Mouse (Mus musculus): ENCODE data around the gene Slc16a9. TPM values are rescaled to one million over a fixed set of nuclear protein-coding genes. Genes with fewer than 3 reads are reported as not detected.

Gene Slc16a9
- polyA plus RNA-seq, 1 experiment from 2014 or later, result 1.6 TPM

GRCm38 (mm10) chr10:70288406-70289327, 43.8 kb downstream of the Slc16a9 start:
- WGBS, result 56% methylated on average over 14 of the region's 14 CpGs
- peaks cover 29% of the 10 kb centered on the region for H3K4me1 ChIP-seq (replicated peaks)
- no peaks in the 10 kb centered on the region for H3K36me3 ChIP-seq
- no peaks in the 10 kb centered on the region for H3K27me3 ChIP-seq
- peak; percentile 53 for ATAC-seq (ENCODE audit: low FRiP score)
- H3K4me3 ChIP-seq, result no peak overlapping the region
- peaks cover 4% of the 10 kb centered on the region for H3K9me3 ChIP-seq
- no peak overlapping the region for H3K4me2 ChIP-seq
- peak overlapping the region; percentile 48 for H3K27ac ChIP-seq
- no peak overlapping the region for H3K9ac ChIP-seq

GRCm38 (mm10) chr10:70292014-70292413, 47.1 kb downstream of the Slc16a9 start:
- Histone ChIP-seq H3K27me3 (no peaks in the 10 kb centered on the region), H3K9me3 (peaks cover 4% of the 10 kb centered on the region), H3K36me3 (no peaks in the 10 kb centered on the region), H3K4me3 (no peak overlapping the region), H3K4me2 (no peak overlapping the region), H3K4me1 (replicated peaks) (peaks cover 34% of the 10 kb centered on the region), H3K9ac (no peak overlapping the region), H3K27ac (peak overlapping the region; percentile 24; the same call in 1 of the 2 replicates)
- WGBS, result 32% methylated on average over 7 of the region's 7 CpGs
- ATAC-seq (ENCODE audit: low FRiP score), result no peak

- Histone ChIP-seq H3K9ac (no peak overlapping the region), H3K4me2 (no peak overlapping the region), H3K9me3 (peaks cover 4% of the 10 kb centered on the region), H3K4me1 (replicated peaks) (peaks cover 14% of the 10 kb centered on the region), H3K36me3 (no peaks in the 10 kb centered on the region), H3K27me3 (no peaks in the 10 kb centered on the region), H3K27ac (no peak overlapping the region), H3K4me3 (no peak overlapping the region)
- no peak for ATAC-seq (ENCODE audit: low FRiP score)
- WGBS, result 57% methylated on average over 8 of the region's 8 CpGs
These were observed 49.2 kb downstream of the Slc16a9 start for GRCm38 (mm10) chr10:70294094-70294493.

- Histone ChIP-seq H3K27ac (peak overlapping the region; percentile 48; the same call in 1 of the 2 replicates), H3K9ac (no peak overlapping the region), H3K4me2 (0 out of 2 replicates have a peak overlapping the region, but pooled peaks have one; percentile 13)
These were observed 51.8 kb downstream of the Slc16a9 start for GRCm38 (mm10) chr10:70296531-70297366.

GRCm38 (mm10) chr10:70299118-70299517, 54.2 kb downstream of the Slc16a9 start:
- Histone ChIP-seq H3K27me3 (no peaks in the 10 kb centered on the region), H3K4me3 (no peak overlapping the region), H3K9ac (no peak overlapping the region), H3K36me3 (no peaks in the 10 kb centered on the region), H3K27ac (no peak overlapping the region), H3K4me2 (no peak overlapping the region), H3K9me3 (no peaks in the 10 kb centered on the region), H3K4me1 (replicated peaks) (peaks cover 8% of the 10 kb centered on the region)
- no peak for ATAC-seq (ENCODE audit: low FRiP score)
- 81% methylated on average over 2 of the region's 2 CpGs for WGBS

More at GRCm38 (mm10) chr10:70296531-70297366, 51.8 kb downstream of the Slc16a9 start:
- no peaks in the 10 kb centered on the region for H3K36me3 ChIP-seq
- H3K4me3 ChIP-seq, result no peak overlapping the region
- no peaks in the 10 kb centered on the region for H3K27me3 ChIP-seq
- H3K4me1 ChIP-seq (replicated peaks), result peaks cover 14% of the 10 kb centered on the region
- WGBS, result 5% methylated on average over 19 of the region's 20 CpGs
- ATAC-seq (ENCODE audit: low FRiP score), result peak; percentile 88
- no peaks in the 10 kb centered on the region for H3K9me3 ChIP-seq

GRCm38 (mm10) chr10:70299653-70300052, 54.8 kb downstream of the Slc16a9 start:
- Histone ChIP-seq H3K27ac (peak overlapping the region; percentile 36; the same call in 1 of the 2 replicates), H3K9me3 (no peaks in the 10 kb centered on the region), H3K4me2 (no peak overlapping the region), H3K27me3 (no peaks in the 10 kb centered on the region), H3K36me3 (no peaks in the 10 kb centered on the region), H3K9ac (no peak overlapping the region), H3K4me1 (replicated peaks) (peaks cover 8% of the 10 kb centered on the region), H3K4me3 (no peak overlapping the region)
- 61% methylated on average over 5 of the region's 5 CpGs for WGBS
- ATAC-seq (ENCODE audit: low FRiP score), result no peak

- Histone ChIP-seq H3K36me3 (no peaks in the 10 kb centered on the region), H3K27ac (no peak overlapping the region), H3K4me2 (no peak overlapping the region), H3K4me1 (replicated peaks) (peaks cover 8% of the 10 kb centered on the region), H3K27me3 (no peaks in the 10 kb centered on the region), H3K4me3 (no peak overlapping the region), H3K9me3 (no peaks in the 10 kb centered on the region), H3K9ac (no peak overlapping the region)
- 61% methylated on average over 2 of the region's 2 CpGs for WGBS
- ATAC-seq (ENCODE audit: low FRiP score), result no peak
These were observed 56.3 kb downstream of the Slc16a9 start for GRCm38 (mm10) chr10:70301190-70301589.

GRCm38 (mm10) chr10:70303203-70303602, 58.3 kb downstream of the Slc16a9 start:
- Histone ChIP-seq H3K9me3 (no peaks in the 10 kb centered on the region), H3K27me3 (no peaks in the 10 kb centered on the region), H3K4me2 (no peak overlapping the region), H3K9ac (no peak overlapping the region), H3K36me3 (no peaks in the 10 kb centered on the region), H3K4me3 (no peak overlapping the region), H3K4me1 (replicated peaks) (0 out of 2 replicates have a peak, but pooled peaks cover 3% of the 10 kb centered on the region), H3K27ac (no peak overlapping the region)
- no peak for ATAC-seq (ENCODE audit: low FRiP score)
- 91% methylated on average over 6 of the region's 6 CpGs for WGBS

GRCm38 (mm10) chr10:70305683-70306082, 60.8 kb downstream of the Slc16a9 start:
- no peaks in the 10 kb centered on the region for H3K4me1 ChIP-seq (replicated peaks)
- 81% methylated on average over 5 of the region's 5 CpGs for WGBS
- no peak for ATAC-seq (ENCODE audit: low FRiP score)

GRCm38 (mm10) chr10:70309416-70309815, 64.5 kb downstream of the Slc16a9 start:
- Histone ChIP-seq H3K9ac (no peak overlapping the region), H3K27me3 (0 out of 2 replicates have a peak, but pooled peaks cover 2% of the 10 kb centered on the region), H3K27ac (no peak overlapping the region), H3K4me3 (no peak overlapping the region), H3K4me2 (no peak overlapping the region), H3K36me3 (no peaks in the 10 kb centered on the region), H3K9me3 (no peaks in the 10 kb centered on the region), H3K4me1 (replicated peaks) (no peaks in the 10 kb centered on the region)
- 92% methylated on average over 8 of the region's 8 CpGs for WGBS
- no peak for ATAC-seq (ENCODE audit: low FRiP score)

More at GRCm38 (mm10) chr10:70305683-70306082, 60.8 kb downstream of the Slc16a9 start:
- Histone ChIP-seq H3K4me3 (no peak overlapping the region), H3K36me3 (no peaks in the 10 kb centered on the region), H3K4me2 (no peak overlapping the region), H3K9ac (no peak overlapping the region), H3K9me3 (no peaks in the 10 kb centered on the region), H3K27ac (no peak overlapping the region), H3K27me3 (no peaks in the 10 kb centered on the region)

- 83% methylated on average over 5 of the region's 5 CpGs for WGBS
- no peak for ATAC-seq (ENCODE audit: low FRiP score)
- Histone ChIP-seq H3K4me2 (no peak overlapping the region), H3K27ac (no peak overlapping the region), H3K9me3 (no peaks in the 10 kb centered on the region), H3K27me3 (0 out of 2 replicates have a peak, but pooled peaks cover 2% of the 10 kb centered on the region), H3K4me1 (replicated peaks) (no peaks in the 10 kb centered on the region), H3K9ac (no peak overlapping the region), H3K4me3 (no peak overlapping the region), H3K36me3 (no peaks in the 10 kb centered on the region)
These were observed 65.7 kb downstream of the Slc16a9 start for GRCm38 (mm10) chr10:70310646-70311045.

GRCm38 (mm10) chr10:70315895-70316294, 71.0 kb downstream of the Slc16a9 start:
- Histone ChIP-seq H3K4me3 (no peak overlapping the region), H3K27ac (no peak overlapping the region), H3K9me3 (no peaks in the 10 kb centered on the region), H3K27me3 (0 out of 2 replicates have a peak, but pooled peaks cover 2% of the 10 kb centered on the region), H3K36me3 (no peaks in the 10 kb centered on the region), H3K4me2 (no peak overlapping the region), H3K4me1 (replicated peaks) (no peaks in the 10 kb centered on the region), H3K9ac (no peak overlapping the region)
- no peak for ATAC-seq (ENCODE audit: low FRiP score)
- 95% methylated on average over 6 of the region's 6 CpGs for WGBS

Measured in hindbrain, embryonic 13.5 days (tissue).